Mouse (Mus musculus) embryo, embryonic 11 days (tissue): ENCODE results near the gene Adss.
"Not testable (repeated sequence)": the region's sequence is repeated elsewhere in the genome, so short reads cannot be mapped to it uniquely, and the experiment has no call there.

Source experiments
- DNase-seq: peaks from one replicate; pipeline ENCODE4 v3.0.0-alpha.2; 2015

Adss gene

GRCm38 (mm10) chr1:177796193-177796939, at the start of gene Adss:
Gene Adss, minus strand, starts transcription at chr1:177796511.
- DNase-seq: peak; percentile 99

- peak; percentile 5 for DNase-seq
These were observed 49.5 kb upstream of the Adss start for GRCm38 (mm10) chr1:177845812-177846211.

- DNase-seq: not testable (repeated sequence)
These were observed 31.5 kb upstream of the Adss start for GRCm38 (mm10) chr1:177827776-177828175.

- DNase-seq: peak; percentile 60
These were observed 10.5 kb upstream of the Adss start for GRCm38 (mm10) chr1:177806772-177807171.

DNA sequence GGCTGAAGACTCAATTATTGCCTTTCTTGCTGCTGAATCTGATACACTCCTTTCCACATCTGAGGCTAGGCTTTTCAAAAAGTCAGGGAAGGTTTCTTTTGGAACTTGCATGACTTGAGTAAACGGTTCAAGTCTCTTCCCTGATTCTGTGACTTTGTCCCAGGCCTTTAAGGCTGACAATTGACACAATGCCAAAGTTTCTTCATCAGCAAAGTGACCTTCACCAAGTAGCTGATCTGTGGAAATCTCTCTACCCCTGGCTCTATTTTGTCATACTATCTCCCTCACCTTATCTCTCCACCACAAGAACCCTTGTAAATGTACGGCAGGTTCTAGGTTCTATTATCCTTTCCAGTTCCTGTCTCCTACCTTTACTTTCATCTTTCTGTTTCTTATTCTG, 7.2 kb upstream of the Adss start:
- DNase-seq: no peak

DNA sequence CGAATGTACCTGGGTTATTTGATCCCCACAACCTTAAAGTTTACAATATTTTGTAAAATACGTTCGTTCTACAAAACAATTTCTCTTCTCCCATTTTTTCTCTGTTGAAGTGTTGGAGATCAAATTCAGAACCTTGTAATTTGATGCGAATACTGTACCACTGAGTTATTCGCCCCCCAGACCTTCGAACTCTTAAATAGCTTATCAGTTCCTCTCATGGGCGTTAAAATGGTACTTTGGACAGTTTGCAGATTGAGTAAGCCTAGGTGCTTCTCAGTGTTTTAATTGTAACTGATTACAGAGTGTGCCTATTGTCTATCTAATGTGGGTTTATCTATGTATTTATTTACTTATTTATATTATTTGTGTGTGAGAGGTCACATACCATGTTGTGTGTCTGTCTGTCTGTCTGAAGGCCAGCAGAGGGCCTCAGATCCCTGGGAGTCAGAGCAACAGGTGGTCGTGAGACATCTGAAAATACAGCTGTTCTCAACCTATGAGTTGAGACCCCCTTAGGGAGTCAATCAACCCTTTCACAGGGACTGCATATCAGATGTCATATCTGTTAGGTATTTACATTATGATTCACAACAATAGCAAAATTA, 942 bp upstream of the Adss start:
- peak; percentile 12 for DNase-seq

GRCm38 (mm10) chr1:177795421-177796192, 704 bp downstream of the Adss start:
- DNase-seq: peak; percentile 72

GRCm38 (mm10) chr1:177794866-177795265, 1.4 kb downstream of the Adss start:
- DNase-seq: peak; percentile 21

- no peak for DNase-seq
These were observed 3.5 kb downstream of the Adss start for GRCm38 (mm10) chr1:177792835-177793234.

DNA sequence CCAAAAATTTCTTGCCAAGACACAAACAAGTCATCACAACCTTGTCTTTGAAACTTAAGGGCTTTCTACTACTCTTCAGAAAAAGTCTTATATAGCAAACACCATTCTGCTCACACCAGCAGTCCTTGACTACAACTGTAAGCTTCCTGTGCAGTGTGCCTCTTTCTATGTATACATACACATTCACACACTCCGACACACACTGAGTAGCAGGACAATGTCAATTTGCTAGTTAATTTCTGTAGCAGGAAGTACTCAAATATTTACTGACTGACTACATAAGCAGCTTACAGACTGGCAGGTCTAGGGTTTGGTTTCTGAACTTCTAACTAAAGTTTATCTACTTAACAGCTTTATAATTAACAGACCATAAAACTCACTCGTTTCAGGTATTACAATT, 18.9 kb downstream of the Adss start:
- no peak for DNase-seq

DNA sequence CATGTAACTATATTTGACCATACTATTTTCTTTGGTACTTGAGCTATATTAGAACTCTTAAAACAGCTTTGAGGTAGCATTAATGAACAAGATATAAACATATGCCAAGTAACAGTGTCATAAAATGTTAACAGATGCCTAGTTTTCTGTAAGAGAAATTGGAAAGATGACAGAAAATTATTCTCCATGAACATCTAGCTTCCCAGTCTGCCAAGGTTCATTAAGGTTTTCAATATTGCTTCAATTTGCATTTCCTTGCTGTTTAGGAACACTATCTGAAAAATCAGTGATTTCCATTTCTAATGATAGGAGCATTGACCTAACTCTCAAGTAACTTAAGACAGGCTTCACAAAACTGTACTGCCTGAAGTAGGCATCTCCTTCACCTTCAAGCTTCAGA, 27.4 kb downstream of the Adss start:
- no peak for DNase-seq

GRCm38 (mm10) chr1:177757249-177757648, 39.1 kb downstream of the Adss start:
- DNase-seq: peak; percentile 51

GRCm38 (mm10) chr1:177753496-177753895, 42.8 kb downstream of the Adss start:
- no peak for DNase-seq

GRCm38 (mm10) chr1:177747869-177748540, 48.3 kb downstream of the Adss start:
- no peak for DNase-seq

DNA sequence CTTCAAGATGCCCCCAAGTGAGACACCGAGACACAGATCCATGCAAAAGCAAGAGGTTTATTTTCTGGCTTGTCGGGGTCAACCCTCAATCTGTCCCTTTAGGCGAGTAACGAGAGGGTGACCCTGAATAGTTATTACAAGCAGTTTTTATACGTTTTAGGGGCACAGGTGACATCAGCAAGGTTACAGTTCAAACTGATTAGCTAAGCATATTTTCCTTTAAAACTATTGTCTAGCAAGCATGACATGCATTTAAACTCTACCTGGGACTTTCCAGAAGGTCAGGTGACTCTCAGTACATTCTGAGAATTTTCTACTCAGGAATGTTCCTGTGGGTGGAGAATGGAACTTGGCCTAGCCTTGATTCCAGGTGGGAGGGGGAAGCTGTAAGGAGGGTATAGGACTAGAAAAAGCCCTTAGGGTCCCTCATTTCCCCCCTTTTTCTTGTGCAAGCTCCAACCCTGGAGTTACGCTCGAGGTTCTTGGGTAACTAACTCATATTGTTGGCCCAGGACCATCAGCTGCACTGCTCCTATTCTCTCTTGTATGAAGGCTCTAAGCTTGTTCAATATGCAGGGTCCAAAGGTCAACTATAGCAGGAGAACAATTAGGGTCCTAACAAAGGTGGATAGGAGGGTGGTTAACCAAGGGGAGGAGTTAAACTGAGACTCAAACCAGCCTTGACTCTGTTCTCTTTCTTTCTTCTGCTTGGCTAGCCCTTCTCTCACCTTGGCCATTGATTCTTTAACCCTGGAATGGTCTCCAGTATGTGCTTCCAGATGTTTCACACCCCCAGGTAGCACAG, 51.6 kb downstream of the Adss start:
- no peak for DNase-seq

DNA sequence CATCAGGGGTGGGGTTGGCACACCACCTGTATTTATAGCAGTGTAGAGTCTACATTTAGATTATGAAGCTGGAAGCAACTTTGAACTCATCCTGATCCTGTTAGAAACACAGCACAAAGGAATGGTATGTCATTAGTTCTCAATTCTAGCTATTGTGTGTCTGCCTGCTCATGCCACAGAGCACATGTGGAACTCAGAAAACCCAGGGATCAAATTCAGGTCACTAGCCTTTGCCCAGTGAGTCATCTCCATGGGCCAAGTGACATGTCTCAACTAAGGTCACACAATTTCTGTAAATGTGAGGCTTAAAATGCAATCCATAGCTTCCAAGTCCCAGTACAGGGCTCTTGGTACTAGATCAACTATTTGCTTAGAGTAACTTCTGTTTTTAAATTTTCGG, 54.2 kb downstream of the Adss start:
- DNase-seq: no peak

DNA sequence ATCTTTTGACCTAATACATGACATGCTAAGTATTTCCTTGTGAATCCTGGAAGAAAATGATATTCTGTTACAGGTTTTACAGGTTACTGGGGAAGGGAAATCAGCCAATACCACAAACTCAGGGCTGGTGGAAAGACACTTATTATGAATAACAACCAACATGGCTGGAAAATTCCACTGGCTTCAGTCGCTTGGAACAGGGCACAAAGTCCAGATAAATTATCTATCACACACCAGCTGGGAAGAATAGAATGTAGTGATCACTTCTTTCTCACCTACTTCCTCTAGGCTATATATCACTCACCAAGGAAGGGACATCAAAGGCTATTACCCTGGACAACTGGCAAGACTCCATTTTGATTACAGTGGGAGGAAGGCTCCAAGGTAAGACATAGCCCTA, 55.6 kb downstream of the Adss start:
- DNase-seq: no peak

DNA sequence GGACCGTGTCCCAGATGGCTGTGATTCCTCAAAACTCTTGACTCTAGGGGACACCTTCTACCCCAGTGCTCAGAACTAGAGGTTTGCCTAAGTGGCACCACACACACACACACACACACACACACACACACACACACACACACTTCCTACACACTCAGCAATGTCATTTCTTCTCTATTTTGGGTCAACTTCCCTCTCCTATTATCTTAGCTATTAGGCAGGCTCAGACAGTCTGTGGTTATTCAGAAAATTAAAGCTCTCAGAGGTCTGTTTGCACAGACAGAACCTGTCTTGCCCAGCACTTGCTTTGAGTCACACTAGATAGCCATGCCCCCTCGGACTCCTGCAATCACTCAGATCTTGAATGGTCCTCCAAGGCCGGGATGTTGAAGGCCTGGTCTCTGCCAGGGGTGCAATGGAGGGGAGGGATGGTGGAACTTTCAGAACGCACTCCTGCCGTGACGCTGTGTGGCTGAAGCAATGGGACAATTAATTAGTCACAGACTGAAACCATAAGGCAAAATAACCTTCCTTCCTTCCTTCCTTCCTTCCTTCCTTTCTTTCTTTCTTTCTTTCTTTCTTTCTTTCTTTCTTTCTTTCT, 58.7 kb downstream of the Adss start:
- DNase-seq: no peak

- no peak for DNase-seq
These were observed 64.3 kb downstream of the Adss start for GRCm38 (mm10) chr1:177731973-177732372.

GRCm38 (mm10) chr1:177729043-177730024, 67.0 kb downstream of the Adss start, which contains the start of gene 1700016C15Rik:
Gene 1700016C15Rik, plus strand, starts transcription at chr1:177729814.
- DNase-seq: no peak
